Mouse (Mus musculus) myocyte (in vitro differentiated cells): ENCODE measurements at regions not wholly inside any gene's neighbourhood (a gene's known extent, or its start where the extent isn't known, plus 50 kb on each side); places are given as distances from the start of the nearest gene placed in this dataset.

Source experiments
- CEBPB ChIP-seq: IDR thresholded peaks from 2 replicates; pipeline ENCODE4 v1.6.1; 2011; ENCODE audit warnings: mild to moderate bottlenecking, moderate library complexity; ENCODE audit not compliant: poor library complexity, insufficient read depth, severe bottlenecking
- E2F4 ChIP-seq: IDR thresholded peaks from one replicate; pipeline ENCODE4 v1.6.1; 2011; ENCODE audit warnings: mild to moderate bottlenecking, control low read depth, moderate library complexity; ENCODE audit not compliant: insufficient read depth
- MAX ChIP-seq: IDR thresholded peaks from one replicate; pipeline ENCODE4 v1.6.1; 2011; ENCODE audit warnings: low read depth, mild to moderate bottlenecking, control low read depth
- MYOD1 ChIP-seq, 3 experiments: IDR thresholded peaks; one replicate each; pipeline ENCODE4 v1.6.1; 2011; ENCODE audit warnings: control low read depth in 2 of 3, low read depth in 2 of 3, mild to moderate bottlenecking in 2 of 3, moderate library complexity in 1 of 3; ENCODE audit not compliant: insufficient read length in 2 of 3, control insufficient read depth in 1 of 3
- POLR2A ChIP-seq: IDR thresholded peaks from one replicate; pipeline ENCODE4 v1.6.1; 2011; ENCODE audit warnings: low read depth, mild to moderate bottlenecking, control low read depth, moderate library complexity; ENCODE audit not compliant: insufficient read length
- POLR2AphosphoS2 ChIP-seq: IDR thresholded peaks from one replicate; pipeline ENCODE4 v1.6.1; 2011; ENCODE audit warnings: low read depth, control low read depth; ENCODE audit not compliant: insufficient read length
- REST ChIP-seq: IDR thresholded peaks from one replicate; pipeline ENCODE4 v1.6.1; 2011; ENCODE audit warnings: mild to moderate bottlenecking, control low read depth, moderate library complexity; ENCODE audit not compliant: insufficient read depth, insufficient read length
- SRF ChIP-seq: IDR thresholded peaks from one replicate; pipeline ENCODE4 v1.6.1; 2011; ENCODE audit warnings: low read depth; ENCODE audit not compliant: control insufficient read depth, insufficient read length
- TCF12 ChIP-seq: IDR thresholded peaks from one replicate; pipeline ENCODE4 v1.6.1; 2011; ENCODE audit warnings: mild to moderate bottlenecking, control low read depth; ENCODE audit not compliant: poor library complexity, insufficient read depth, severe bottlenecking
- TCF3 ChIP-seq: IDR thresholded peaks from one replicate; pipeline ENCODE4 v1.6.1; 2011; ENCODE audit warnings: low read depth, control low read depth; ENCODE audit not compliant: insufficient read length
- USF1 ChIP-seq: IDR thresholded peaks from one replicate; pipeline ENCODE4 v1.6.1; 2011; ENCODE audit warnings: low read depth, mild to moderate bottlenecking, control low read depth, moderate library complexity

- no peak for TF ChIP-seq POLR2AphosphoS2
- no peak for TF ChIP-seq POLR2A
- TF ChIP-seq E2F4, result no peak
- no peak for TF ChIP-seq TCF12
- no peak for TF ChIP-seq MAX
- TF ChIP-seq SRF, result no peak
- no peak for TF ChIP-seq USF1
- TF ChIP-seq TCF3, result no peak
- no peak for TF ChIP-seq CEBPB
- TF ChIP-seq REST, result no peak
- no peak for TF ChIP-seq MYOD1 (IDR thresholded peaks at IDR 0.05; ENCODE audit: control insufficient read depth in 1 of 3, insufficient read length in 2 of 3, low read depth in 2 of 3)
Observed at GRCm38 (mm10) chr12:16181599-16181998, 364.9 kb upstream of the Trib2 start.
